Mouse (Mus musculus): ENCODE results near the gene Cdr2l.

Gene Cdr2l

GRCm38 (mm10) chr11:115381743-115382539 is at the start of gene Cdr2l:
Cdr2l (plus strand) TSS chr11:115381916.
- DNase-seq (ENCODE audit: inconsistent ontology term) = peak; percentile 94

- no peak for DNase-seq (ENCODE audit: inconsistent ontology term)
Observed at GRCm38 (mm10) chr11:115334531-115334930, 47.2 kb upstream of the Cdr2l start, which contains the start of gene Otop3. Otop3 (plus strand) TSS chr11:115334731.

- DNase-seq (ENCODE audit: inconsistent ontology term) = no peak
Observed at GRCm38 (mm10) chr11:115335223-115335622, 46.5 kb upstream of the Cdr2l start.

GRCm38 (mm10) chr11:115336115-115336514 is 45.6 kb upstream of the Cdr2l start:
- no peak for DNase-seq (ENCODE audit: inconsistent ontology term)

GRCm38 (mm10) chr11:115337350-115337749 is 44.4 kb upstream of the Cdr2l start:
- DNase-seq (ENCODE audit: inconsistent ontology term) = no peak

- DNase-seq (ENCODE audit: inconsistent ontology term) = no peak
Observed at GRCm38 (mm10) chr11:115337826-115338225, 43.9 kb upstream of the Cdr2l start.

- no peak for DNase-seq (ENCODE audit: inconsistent ontology term)
Observed at GRCm38 (mm10) chr11:115341246-115341645, 40.5 kb upstream of the Cdr2l start.

GRCm38 (mm10) chr11:115341866-115342265 is 39.9 kb upstream of the Cdr2l start:
- DNase-seq (ENCODE audit: inconsistent ontology term) = no peak

GRCm38 (mm10) chr11:115344967-115345366 is 36.7 kb upstream of the Cdr2l start:
- DNase-seq (ENCODE audit: inconsistent ontology term) = no peak

GRCm38 (mm10) chr11:115345515-115345914 is 36.2 kb upstream of the Cdr2l start:
- no peak for DNase-seq (ENCODE audit: inconsistent ontology term)

GRCm38 (mm10) chr11:115348681-115349248 is 33.0 kb upstream of the Cdr2l start:
- no peak for DNase-seq (ENCODE audit: inconsistent ontology term)

- DNase-seq (ENCODE audit: inconsistent ontology term) = no peak
Observed at GRCm38 (mm10) chr11:115349976-115350375, 31.7 kb upstream of the Cdr2l start.

- DNase-seq (ENCODE audit: inconsistent ontology term) = no peak
Observed at GRCm38 (mm10) chr11:115353375-115353774, 28.3 kb upstream of the Cdr2l start.

- DNase-seq (ENCODE audit: inconsistent ontology term) = peak; percentile 67
Observed at GRCm38 (mm10) chr11:115354183-115354582, 27.5 kb upstream of the Cdr2l start.

- peak; percentile 33 for DNase-seq (ENCODE audit: inconsistent ontology term)
Observed at GRCm38 (mm10) chr11:115358468-115358867, 23.2 kb upstream of the Cdr2l start.

GRCm38 (mm10) chr11:115359293-115359692 is 22.4 kb upstream of the Cdr2l start:
- peak; percentile 46 for DNase-seq (ENCODE audit: inconsistent ontology term)

GRCm38 (mm10) chr11:115359726-115360125 is 22.0 kb upstream of the Cdr2l start:
- no peak for DNase-seq (ENCODE audit: inconsistent ontology term)

GRCm38 (mm10) chr11:115364136-115364535 is 17.6 kb upstream of the Cdr2l start:
- DNase-seq (ENCODE audit: inconsistent ontology term) = no peak

- peak; percentile 35 for DNase-seq (ENCODE audit: inconsistent ontology term)
Observed at GRCm38 (mm10) chr11:115366039-115366705, 15.5 kb upstream of the Cdr2l start.

- peak; percentile 51 for DNase-seq (ENCODE audit: inconsistent ontology term)
Observed at GRCm38 (mm10) chr11:115366706-115367394, 14.9 kb upstream of the Cdr2l start.

GRCm38 (mm10) chr11:115367395-115367944 is 14.2 kb upstream of the Cdr2l start, which contains the start of gene Hid1:
Hid1 (minus strand) TSS chr11:115367756.
- DNase-seq (ENCODE audit: inconsistent ontology term) = peak; percentile 83

- DNase-seq (ENCODE audit: inconsistent ontology term) = no peak
Observed at GRCm38 (mm10) chr11:115370368-115370767, 11.3 kb upstream of the Cdr2l start.
